Mouse (Mus musculus): ENCODE data around the gene Mrps12. TPM values are rescaled to one million over a fixed set of nuclear protein-coding genes. Genes with fewer than 3 reads are reported as not detected.

Gene Mrps12
- polyA plus RNA-seq, 1 experiment, result 53.5 TPM

DNA sequence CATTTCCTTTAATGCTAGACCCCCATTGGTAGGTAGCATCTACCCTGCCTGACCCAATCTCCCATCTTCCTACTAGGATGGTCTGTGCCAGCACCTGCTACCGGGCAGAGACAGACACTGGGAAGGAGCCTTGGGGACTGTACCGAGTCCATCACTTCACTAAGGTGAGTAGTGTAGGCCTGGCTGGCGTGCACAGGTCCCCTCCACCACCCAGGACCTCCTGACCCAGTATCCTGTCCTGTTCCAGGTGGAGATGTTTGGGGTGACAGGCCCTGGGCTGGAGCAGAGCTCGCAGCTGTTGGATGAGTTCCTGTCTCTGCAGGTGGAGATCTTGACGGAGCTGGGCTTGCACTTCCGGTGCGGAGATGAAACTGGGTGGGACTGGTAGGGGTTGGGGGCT lies 8.3 kb upstream of the Mrps12 start:
- Histone ChIP-seq H3K27me3 (ENCODE audit: control insufficient read depth, insufficient read depth, low read length, poor library complexity, severe bottlenecking) (no peaks in the 10 kb centered on the region), H3K4me3 (ENCODE audit: low read depth, low read length) (no peak overlapping the region), H3K4me1 (ENCODE audit: control insufficient read depth, insufficient read depth, low read length) (no peaks in the 10 kb centered on the region), H3K36me3 (ENCODE audit: control insufficient read depth, insufficient read depth, low read length, poor library complexity, severe bottlenecking) (0 out of 2 replicates have a peak, but pooled peaks cover 8% of the 10 kb centered on the region), H3K9ac (ENCODE audit: low read depth, poor library complexity, severe bottlenecking) (no peak overlapping the region), H3K27ac (ENCODE audit: insufficient read depth, low read length) (no peak overlapping the region), H3K9me3 (replicated peaks; ENCODE audit: control insufficient read depth, insufficient read depth, low read length, poor library complexity, severe bottlenecking) (no peaks in the 10 kb centered on the region)
- no peak for TF ChIP-seq POLR2A (IDR thresholded peaks at IDR 0.05; ENCODE audit: insufficient read depth, low read length)
- TF ChIP-seq EP300 (IDR thresholded peaks at IDR 0.05; ENCODE audit: insufficient read depth, low read depth, low read length), result no peak
- no peak for TF ChIP-seq CTCF (IDR thresholded peaks at IDR 0.05; ENCODE audit: low read depth, low read length)

DNA sequence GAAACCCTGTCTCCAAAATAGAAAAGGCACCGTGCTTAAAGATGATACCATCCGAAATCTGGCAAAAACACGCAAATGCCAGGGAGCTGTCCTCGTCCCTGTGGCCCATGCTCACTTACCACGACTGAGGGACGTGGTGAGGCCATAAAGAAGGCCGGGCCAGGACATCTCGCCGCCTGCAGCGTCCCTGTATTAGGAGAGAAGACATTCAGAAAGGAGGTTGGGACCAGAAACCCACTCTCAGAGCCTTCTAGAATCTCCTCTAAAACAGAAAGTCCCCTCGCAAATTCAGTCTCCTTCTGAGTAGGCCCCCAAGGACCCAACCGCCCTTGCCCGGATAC lies 282 bp downstream of the Mrps12 start:
- peak overlapping the region; percentile 45 for H3K27ac ChIP-seq (ENCODE audit: insufficient read depth, low read length)
- peaks cover 2% of the 10 kb centered on the region for H3K4me1 ChIP-seq (ENCODE audit: control insufficient read depth, insufficient read depth, low read length)
- no peaks in the 10 kb centered on the region for H3K27me3 ChIP-seq (ENCODE audit: control insufficient read depth, insufficient read depth, low read length, poor library complexity, severe bottlenecking)
- H3K9ac ChIP-seq (ENCODE audit: low read depth, poor library complexity, severe bottlenecking), result peak overlapping the region; percentile 66
- H3K9me3 ChIP-seq (replicated peaks; ENCODE audit: control insufficient read depth, insufficient read depth, low read length, poor library complexity, severe bottlenecking), result no peaks in the 10 kb centered on the region
- H3K4me3 ChIP-seq (ENCODE audit: low read depth, low read length), result peak overlapping the region; percentile 84
- 0 out of 2 replicates have a peak, but pooled peaks cover 4% of the 10 kb centered on the region for H3K36me3 ChIP-seq (ENCODE audit: control insufficient read depth, insufficient read depth, low read length, poor library complexity, severe bottlenecking)
- TF ChIP-seq EP300 (IDR thresholded peaks at IDR 0.05; ENCODE audit: insufficient read depth, low read depth, low read length) (no peak), POLR2A (IDR thresholded peaks at IDR 0.05; ENCODE audit: insufficient read depth, low read length) (no peak), CTCF (IDR thresholded peaks at IDR 0.05; ENCODE audit: low read depth, low read length) (no peak)

DNA sequence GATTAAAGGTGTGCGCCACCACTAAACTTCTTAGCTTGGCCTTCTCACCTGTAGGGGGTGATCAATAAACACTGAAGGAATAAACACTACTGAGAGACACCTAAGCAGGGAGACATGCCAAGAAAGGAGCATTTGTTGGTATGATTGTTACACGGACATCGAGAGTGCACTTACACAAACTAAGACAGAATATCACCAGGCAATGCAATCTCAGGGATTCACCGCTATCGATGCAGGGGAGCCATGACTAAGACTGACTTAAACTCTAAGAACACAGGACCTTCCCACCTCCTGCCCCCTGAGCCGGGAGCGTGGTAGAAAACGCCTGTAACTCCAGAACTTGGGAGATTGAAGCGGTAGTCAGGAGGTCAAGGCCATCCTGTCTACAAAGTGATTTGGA lies 671 bp downstream of the Mrps12 start:
- peak overlapping the region; percentile 66 for H3K9ac ChIP-seq (ENCODE audit: low read depth, poor library complexity, severe bottlenecking)
- H3K9me3 ChIP-seq (replicated peaks; ENCODE audit: control insufficient read depth, insufficient read depth, low read length, poor library complexity, severe bottlenecking), result no peaks in the 10 kb centered on the region
- H3K36me3 ChIP-seq (ENCODE audit: control insufficient read depth, insufficient read depth, low read length, poor library complexity, severe bottlenecking), result 0 out of 2 replicates have a peak, but pooled peaks cover 3% of the 10 kb centered on the region
- peaks cover 2% of the 10 kb centered on the region for H3K4me1 ChIP-seq (ENCODE audit: control insufficient read depth, insufficient read depth, low read length)
- peak overlapping the region; percentile 84 for H3K4me3 ChIP-seq (ENCODE audit: low read depth, low read length)
- TF ChIP-seq POLR2A (IDR thresholded peaks at IDR 0.05; ENCODE audit: insufficient read depth, low read length) (no peak), CTCF (IDR thresholded peaks at IDR 0.05; ENCODE audit: low read depth, low read length) (no peak), EP300 (IDR thresholded peaks at IDR 0.05; ENCODE audit: insufficient read depth, low read depth, low read length) (no peak)
- H3K27ac ChIP-seq (ENCODE audit: insufficient read depth, low read length), result peak overlapping the region; percentile 45
- no peaks in the 10 kb centered on the region for H3K27me3 ChIP-seq (ENCODE audit: control insufficient read depth, insufficient read depth, low read length, poor library complexity, severe bottlenecking)

DNA sequence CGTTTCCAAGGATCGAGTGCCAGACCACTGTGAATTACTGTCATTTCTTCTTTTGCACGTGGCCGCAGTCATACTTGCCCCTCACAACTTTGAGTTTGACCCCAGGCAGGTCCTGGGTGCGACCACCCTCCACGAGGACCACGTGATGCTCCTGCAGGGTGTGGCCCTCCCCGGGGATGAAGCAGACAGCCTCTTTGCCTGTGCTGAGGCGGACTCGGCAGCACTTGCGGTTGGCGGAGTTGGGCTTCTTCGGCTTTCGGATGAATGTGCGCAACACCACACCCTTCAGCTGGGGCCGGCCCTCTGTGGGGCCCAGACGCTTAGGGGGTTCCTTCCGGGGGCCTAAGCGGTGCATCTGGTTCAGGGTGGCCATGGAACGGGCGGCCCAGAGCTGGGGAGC lies 1.8 kb downstream of the Mrps12 start:
- peak overlapping the region; percentile 30 for H3K9ac ChIP-seq (ENCODE audit: low read depth, poor library complexity, severe bottlenecking)
- H3K4me1 ChIP-seq (ENCODE audit: control insufficient read depth, insufficient read depth, low read length), result peaks cover 2% of the 10 kb centered on the region
- no peaks in the 10 kb centered on the region for H3K27me3 ChIP-seq (ENCODE audit: control insufficient read depth, insufficient read depth, low read length, poor library complexity, severe bottlenecking)
- peak overlapping the region; percentile 22 for H3K4me3 ChIP-seq (ENCODE audit: low read depth, low read length)
- H3K9me3 ChIP-seq (replicated peaks; ENCODE audit: control insufficient read depth, insufficient read depth, low read length, poor library complexity, severe bottlenecking), result no peaks in the 10 kb centered on the region
- peak overlapping the region; percentile 40 for H3K27ac ChIP-seq (ENCODE audit: insufficient read depth, low read length)
- peak; percentile 51; the same call in 1 of the 2 replicates for TF ChIP-seq EP300 (IDR thresholded peaks at IDR 0.05; ENCODE audit: insufficient read depth, low read depth, low read length)
- TF ChIP-seq CTCF (IDR thresholded peaks at IDR 0.05; ENCODE audit: low read depth, low read length), result no peak
- no peaks in the 10 kb centered on the region for H3K36me3 ChIP-seq (ENCODE audit: control insufficient read depth, insufficient read depth, low read length, poor library complexity, severe bottlenecking)

DNA sequence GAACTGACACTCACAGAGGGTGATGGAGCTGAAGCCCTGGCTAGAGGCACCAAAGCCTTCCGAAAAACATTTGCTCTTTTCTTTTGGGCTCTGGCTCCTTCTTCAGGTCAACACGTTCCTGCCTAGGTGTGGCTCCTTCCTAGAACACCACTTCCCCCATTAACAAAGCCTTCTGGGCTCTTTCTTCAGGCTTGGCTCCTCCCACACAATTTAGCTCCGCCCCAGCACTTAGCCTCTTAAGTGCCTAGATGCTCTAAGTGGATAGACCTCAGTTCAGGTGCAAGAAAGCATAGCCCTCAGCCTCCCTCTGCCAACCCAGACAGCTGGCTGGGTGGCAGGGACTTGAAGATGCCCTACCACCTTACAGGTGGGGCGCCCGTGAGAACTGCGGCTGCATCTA lies 5.9 kb downstream of the Mrps12 start:
- Histone ChIP-seq H3K9ac (ENCODE audit: low read depth, poor library complexity, severe bottlenecking) (no peak overlapping the region), H3K4me3 (ENCODE audit: low read depth, low read length) (peak overlapping the region; percentile 54), H3K9me3 (replicated peaks; ENCODE audit: control insufficient read depth, insufficient read depth, low read length, poor library complexity, severe bottlenecking) (peaks cover 8% of the 10 kb centered on the region), H3K27me3 (ENCODE audit: control insufficient read depth, insufficient read depth, low read length, poor library complexity, severe bottlenecking) (no peaks in the 10 kb centered on the region), H3K36me3 (ENCODE audit: control insufficient read depth, insufficient read depth, low read length, poor library complexity, severe bottlenecking) (no peaks in the 10 kb centered on the region), H3K27ac (ENCODE audit: insufficient read depth, low read length) (peak overlapping the region; percentile 63), H3K4me1 (ENCODE audit: control insufficient read depth, insufficient read depth, low read length) (peaks cover 3% of the 10 kb centered on the region)
- TF ChIP-seq POLR2A (IDR thresholded peaks at IDR 0.05; ENCODE audit: insufficient read depth, low read length) (peak; percentile 12), CTCF (IDR thresholded peaks at IDR 0.05; ENCODE audit: low read depth, low read length) (no peak)

DNA sequence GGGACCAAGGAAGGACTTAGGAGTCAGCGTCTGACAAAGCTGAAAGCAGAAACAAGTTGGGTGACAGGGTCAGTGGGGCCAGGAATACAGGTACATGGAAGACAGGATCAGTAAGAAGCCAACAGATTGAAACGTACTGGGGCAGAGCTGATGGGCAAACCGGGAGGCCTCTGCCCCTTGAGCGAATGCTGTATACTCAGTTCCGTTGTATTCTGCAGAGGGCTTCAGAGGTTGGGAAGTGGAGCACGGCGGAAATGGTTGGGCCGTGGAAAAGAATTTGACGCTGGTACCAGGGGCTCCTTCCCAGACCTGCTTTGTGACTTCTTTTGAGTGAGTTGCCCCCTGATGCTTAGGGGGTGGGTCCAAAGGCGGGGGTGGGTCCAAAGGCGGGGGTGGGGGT lies 8.4 kb downstream of the Mrps12 start:
- H3K36me3 ChIP-seq (ENCODE audit: control insufficient read depth, insufficient read depth, low read length, poor library complexity, severe bottlenecking), result no peaks in the 10 kb centered on the region
- H3K27me3 ChIP-seq (ENCODE audit: control insufficient read depth, insufficient read depth, low read length, poor library complexity, severe bottlenecking), result no peaks in the 10 kb centered on the region
- H3K4me1 ChIP-seq (ENCODE audit: control insufficient read depth, insufficient read depth, low read length), result peaks cover 1% of the 10 kb centered on the region
- H3K27ac ChIP-seq (ENCODE audit: insufficient read depth, low read length), result peak overlapping the region; percentile 62
- peak overlapping the region; percentile 56 for H3K4me3 ChIP-seq (ENCODE audit: low read depth, low read length)
- no peak overlapping the region for H3K9ac ChIP-seq (ENCODE audit: low read depth, poor library complexity, severe bottlenecking)
- H3K9me3 ChIP-seq (replicated peaks; ENCODE audit: control insufficient read depth, insufficient read depth, low read length, poor library complexity, severe bottlenecking), result peaks cover 8% of the 10 kb centered on the region
- TF ChIP-seq EP300 (IDR thresholded peaks at IDR 0.05; ENCODE audit: insufficient read depth, low read depth, low read length), result no peak
- TF ChIP-seq POLR2A (IDR thresholded peaks at IDR 0.05; ENCODE audit: insufficient read depth, low read length), result no peak
- TF ChIP-seq CTCF (IDR thresholded peaks at IDR 0.05; ENCODE audit: low read depth, low read length), result no peak
